Mouse (Mus musculus) B cell, adult 2 months (primary cell): Measurements from ENCODE around the gene Lrrtm4.

Source experiments
- DNase-seq, 2 experiments: peaks; one replicate each; pipeline ENCODE4 v3.0.0; 2022

Gene Lrrtm4

GRCm38 (mm10) chr6:80018765-80019164, at the start of gene Lrrtm4:
TSS of gene Lrrtm4 (plus strand) at chr6:80018877.
- DNase-seq, result no peak

DNA sequence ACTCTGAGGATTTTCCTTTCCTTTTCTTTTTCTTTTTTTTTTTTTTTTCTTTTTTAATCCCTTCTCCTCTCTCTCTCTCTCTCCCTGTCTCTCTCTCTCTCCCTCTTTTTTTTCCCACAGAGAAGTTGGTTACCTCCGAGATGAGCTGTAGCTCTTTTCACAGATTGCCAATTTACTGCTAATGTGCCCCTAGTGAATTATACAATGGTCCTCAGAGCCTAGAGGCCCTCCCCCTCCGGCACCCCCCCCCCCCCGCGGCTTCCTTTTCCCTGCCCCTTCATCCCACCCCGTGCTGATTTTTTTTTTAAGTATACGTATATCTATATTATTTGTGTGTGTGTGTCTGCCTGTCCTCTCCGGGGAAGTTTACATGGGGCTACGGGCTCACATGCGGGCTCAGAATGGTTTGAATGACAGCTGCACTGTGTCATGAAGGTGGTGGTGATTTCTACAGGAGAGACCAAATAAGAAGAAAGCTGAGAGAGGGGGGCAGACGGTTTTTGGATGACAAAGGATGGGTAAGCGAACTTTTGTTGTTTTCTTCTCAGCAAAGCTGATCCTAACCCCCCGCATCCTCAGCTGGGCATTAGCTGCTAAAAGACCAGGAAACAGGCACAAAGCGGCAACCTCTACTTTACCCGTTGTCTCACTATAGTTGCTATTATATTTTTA, 648 bp downstream of the Lrrtm4 start:
- no peak for DNase-seq

DNA sequence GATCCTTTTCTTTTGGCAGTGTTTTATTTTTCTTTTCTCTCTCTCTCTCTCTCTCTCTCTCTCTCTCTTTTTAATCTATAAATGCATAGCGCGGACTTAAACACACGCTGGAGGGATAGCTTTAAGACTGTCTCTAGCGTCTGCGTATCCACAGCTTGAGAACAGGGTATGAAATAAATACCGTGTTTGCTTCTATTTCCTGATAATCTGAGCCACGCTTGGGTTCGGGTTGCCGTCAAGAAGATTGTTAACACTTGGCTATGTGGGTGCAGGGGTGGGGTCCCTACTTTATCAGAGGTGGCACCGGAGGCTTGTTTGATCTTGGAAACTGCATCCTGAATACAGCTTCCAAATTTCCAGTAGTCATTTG, 1.2 kb downstream of the Lrrtm4 start:
- DNase-seq, result no peak

DNA sequence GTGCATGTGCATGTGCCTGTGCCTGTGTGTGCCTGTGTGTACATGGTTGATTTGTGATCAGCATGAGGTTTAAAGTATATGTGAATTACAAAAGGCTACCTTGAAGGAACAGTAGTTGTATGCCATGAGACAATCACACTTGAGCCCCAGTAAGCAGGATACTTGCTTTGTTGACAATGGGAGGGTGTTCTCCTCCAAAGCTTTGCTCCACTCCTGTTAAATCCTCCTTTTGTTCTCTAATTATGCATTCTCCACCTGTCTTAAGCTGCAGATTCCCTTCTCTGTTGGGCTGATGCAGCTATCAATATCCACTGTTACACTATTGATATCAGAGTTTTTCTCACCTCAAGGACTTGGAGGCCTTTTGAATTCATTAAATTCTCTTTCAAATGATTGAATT, 38.2 kb downstream of the Lrrtm4 start:
- no peak for DNase-seq

GRCm38 (mm10) chr6:80078001-80078400, 59.3 kb downstream of the Lrrtm4 start:
- DNase-seq, result no peak

DNA sequence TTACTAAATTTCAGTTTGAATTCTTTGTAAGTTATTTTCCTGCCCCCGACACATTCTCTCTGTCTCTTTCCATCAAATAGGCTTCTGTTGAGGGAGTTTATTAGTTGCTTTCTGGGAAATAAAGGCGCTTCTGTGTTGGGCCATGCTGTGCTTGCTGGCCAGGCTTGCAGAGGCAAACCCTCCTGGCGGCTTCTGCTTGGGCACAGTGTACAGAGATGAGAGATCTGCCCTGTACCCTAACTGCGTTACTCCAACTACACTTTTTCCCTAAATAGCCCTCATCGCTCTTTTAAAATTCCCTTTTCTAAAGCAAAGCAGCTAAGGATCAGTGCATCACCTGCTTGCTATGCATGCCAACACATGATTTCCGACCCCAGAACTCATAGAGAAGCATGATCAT, 60.6 kb downstream of the Lrrtm4 start:
- DNase-seq, result no peak

GRCm38 (mm10) chr6:80094909-80095308, 76.2 kb downstream of the Lrrtm4 start:
- no peak for DNase-seq

GRCm38 (mm10) chr6:80105343-80105742, 86.7 kb downstream of the Lrrtm4 start:
- no peak for DNase-seq

DNA sequence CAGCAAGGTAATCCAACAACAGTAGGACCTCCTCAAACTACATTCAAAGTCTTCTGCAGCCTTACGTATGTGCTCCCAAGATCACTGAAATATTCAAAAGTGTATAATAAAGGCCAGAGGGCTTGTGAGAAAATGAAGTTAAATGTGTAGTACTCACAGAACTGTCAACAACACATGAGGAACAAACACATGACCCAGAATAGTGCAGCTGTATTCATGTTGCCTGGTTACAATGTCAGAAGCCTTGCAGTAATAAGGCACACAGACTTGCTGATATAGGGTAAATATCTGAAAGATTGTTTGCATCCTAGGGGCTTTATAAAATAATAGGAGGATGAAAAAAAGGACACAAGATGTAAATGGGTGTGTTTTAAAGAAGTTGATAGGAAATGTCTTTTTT, 87.2 kb downstream of the Lrrtm4 start:
- no peak for DNase-seq

GRCm38 (mm10) chr6:80126419-80126818, 107.7 kb downstream of the Lrrtm4 start:
- no peak for DNase-seq

DNA sequence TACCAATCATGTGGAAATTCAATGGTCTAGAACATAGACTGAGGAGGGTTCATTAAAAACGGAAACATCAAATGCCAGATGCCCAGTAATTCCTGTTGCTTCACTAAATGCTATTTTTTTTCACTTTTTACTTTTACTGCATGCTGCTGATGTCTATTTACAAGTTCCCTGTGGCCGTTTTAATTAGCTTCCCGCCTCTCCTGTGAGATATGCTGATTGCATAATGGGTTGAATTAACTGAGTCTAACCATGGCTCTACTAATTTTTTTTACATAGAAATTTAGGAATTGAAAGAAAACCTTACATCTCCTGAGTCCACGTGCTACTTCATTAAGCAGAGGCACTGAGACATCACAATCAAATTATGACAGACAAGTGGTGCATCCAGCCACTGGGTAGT, 143.9 kb downstream of the Lrrtm4 start:
- no peak for DNase-seq

DNA sequence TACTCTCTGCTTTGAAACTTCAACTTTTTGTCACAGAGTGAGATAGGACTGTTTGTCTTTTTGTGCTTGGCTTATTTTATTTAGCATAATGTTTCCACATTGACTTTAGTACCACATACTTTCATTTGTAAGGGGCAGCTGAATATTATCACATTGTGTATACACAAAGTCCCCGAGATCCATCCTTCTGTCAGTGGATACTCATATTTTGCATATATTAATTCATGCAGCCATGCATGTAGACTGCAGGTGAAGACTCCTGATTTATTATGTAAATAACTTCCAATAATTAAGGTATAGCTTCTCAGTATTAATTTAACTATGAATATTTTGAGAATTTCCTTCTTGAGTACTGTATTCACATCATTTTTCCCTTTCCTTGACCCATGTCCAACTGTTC, 163.2 kb downstream of the Lrrtm4 start:
- DNase-seq, result no peak

DNA sequence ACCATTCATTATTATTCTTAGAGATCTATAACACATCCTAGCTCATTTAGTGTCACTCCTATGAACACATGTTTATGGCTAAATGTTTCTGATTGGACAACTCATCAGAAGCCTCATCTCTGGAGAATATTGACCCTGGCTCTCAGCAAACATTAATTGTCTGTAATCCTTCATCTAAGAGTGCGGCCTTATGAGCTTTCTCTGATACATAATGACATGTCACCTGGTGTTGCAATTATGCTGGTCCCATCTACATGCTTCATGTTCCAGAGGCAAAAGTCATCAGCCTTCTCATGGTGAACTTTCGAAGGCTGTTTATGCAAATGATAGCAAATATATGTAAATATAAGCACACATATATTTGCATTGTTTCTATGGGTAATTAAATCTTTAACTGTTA, 163.7 kb downstream of the Lrrtm4 start:
- no peak for DNase-seq

- no peak for DNase-seq
These were observed 166.9 kb downstream of the Lrrtm4 start for GRCm38 (mm10) chr6:80185489-80186113.

GRCm38 (mm10) chr6:80186791-80187190, 168.1 kb downstream of the Lrrtm4 start:
- no peak for DNase-seq

- DNase-seq, result no peak
These were observed 190.8 kb downstream of the Lrrtm4 start for GRCm38 (mm10) chr6:80209476-80209875.

DNA sequence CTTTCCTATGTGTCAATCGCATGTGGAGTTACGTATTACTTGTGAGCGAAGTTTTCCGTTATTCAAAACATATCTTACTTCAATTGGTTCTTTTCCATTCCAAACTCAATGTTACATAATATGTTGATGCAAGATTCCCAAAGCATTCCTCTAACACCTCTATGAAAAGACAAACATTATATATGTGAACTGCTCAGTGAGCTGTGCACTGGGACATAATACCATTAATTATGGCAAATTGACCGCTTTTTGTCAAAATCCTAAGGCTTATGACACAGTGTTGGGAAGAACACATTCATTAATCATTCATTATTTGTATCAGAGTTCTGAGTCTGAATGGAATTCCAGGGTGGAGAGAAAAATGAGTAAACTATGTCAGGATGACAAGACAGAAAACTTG, 191.6 kb downstream of the Lrrtm4 start:
- no peak for DNase-seq

DNA sequence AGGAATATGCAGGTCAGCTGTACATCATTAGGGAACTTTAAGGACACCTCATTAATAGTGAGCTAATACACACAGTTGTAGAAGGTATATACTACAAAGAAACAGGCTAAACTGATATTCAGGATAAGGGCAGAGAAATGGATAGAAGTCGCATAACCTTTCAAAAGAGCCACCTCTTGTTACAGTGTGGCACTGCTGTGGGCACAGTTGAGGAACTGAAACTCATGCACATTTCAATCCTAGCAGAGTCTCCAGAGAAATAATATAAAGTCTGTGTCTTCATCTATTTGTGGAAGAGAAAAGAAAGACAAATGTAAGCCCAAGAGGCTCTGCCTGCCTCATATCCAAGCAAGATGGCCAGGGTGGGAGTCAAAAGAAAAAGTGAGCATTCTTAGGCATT, 242.9 kb downstream of the Lrrtm4 start:
- DNase-seq, result no peak

DNA sequence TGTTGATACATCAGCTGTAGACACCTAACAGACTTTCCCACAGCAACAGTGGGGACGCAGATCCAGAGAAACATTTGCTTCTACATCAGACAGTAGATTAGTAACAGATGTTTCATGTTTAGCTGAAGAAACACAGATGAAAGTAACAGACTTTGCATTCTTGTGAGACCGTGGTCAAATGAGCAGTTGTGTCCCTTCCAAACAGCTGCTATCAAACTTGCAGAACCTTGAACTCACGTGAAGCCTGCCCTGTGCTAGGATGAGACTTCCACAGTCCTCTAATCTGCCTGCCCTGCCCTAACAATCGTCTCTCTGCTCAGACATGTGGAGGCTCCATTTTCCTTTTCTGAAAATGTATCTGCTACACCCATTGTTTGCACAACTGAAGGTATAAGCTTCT, 245.3 kb downstream of the Lrrtm4 start:
- DNase-seq, result no peak

GRCm38 (mm10) chr6:80264584-80264983, 245.9 kb downstream of the Lrrtm4 start:
- no peak for DNase-seq

GRCm38 (mm10) chr6:80265746-80266145, 247.1 kb downstream of the Lrrtm4 start:
- no peak for DNase-seq

DNA sequence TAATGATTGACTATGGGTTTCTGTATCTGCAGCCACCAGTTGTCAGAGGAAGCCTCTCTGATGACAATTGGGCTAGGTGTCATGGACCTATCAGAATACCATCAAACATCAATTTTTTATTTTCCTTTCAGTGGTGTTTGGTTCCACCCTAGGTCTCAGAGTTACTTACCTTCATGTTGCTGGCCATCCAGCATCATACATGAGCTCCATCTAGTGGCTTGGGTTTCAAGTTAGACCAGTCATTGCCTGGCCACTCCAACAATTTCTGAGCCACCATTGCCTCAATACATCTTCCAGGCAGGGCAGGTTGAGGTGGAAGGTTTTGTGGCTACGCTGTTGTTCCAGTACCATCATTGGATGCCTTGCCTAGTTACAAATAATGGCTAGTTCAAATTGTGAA, 268.3 kb downstream of the Lrrtm4 start:
- DNase-seq, result no peak

GRCm38 (mm10) chr6:80301871-80302270, 283.2 kb downstream of the Lrrtm4 start:
- no peak for DNase-seq

DNA sequence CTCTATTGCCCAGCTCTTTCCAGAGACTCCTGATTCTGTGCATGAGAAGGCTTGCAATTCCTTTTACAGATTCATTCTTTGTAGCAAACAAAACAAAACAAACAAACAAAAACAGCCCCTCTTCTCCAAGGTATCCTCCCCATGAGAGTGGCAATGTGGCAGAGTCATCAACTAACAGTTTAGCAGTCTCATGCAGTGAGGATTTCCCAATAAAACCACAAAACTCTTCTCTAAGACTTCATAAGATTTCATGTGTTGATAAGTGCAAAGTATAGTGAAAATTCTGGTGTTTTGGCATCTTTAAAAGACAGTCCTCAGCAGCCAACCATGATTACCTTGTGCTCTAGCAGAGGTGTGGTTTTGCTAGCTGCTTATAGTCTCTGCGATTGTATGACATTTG, 284.9 kb downstream of the Lrrtm4 start:
- DNase-seq, result no peak

DNA sequence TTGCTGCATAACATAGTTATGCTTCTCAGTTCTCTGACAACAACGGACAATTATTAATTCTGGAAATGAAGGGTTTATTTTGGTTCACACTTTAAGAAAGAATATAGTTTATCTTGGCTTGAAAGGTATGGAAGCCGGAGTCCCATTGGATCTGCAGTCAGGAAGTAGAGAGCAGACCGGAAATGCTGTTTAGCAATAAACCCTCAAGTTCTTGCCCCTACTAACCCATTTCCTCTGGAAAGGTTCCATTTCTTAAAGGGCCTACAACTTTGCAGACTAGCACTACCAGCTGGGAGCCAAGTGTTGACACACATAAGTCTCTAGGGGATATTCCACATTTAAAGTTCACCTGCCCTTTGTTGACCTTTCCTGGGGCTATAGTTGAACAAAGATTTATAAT, 309.7 kb downstream of the Lrrtm4 start:
- DNase-seq, result no peak
